Mouse (Mus musculus) mouse trophoblast stem cell (cell line): Measurements from ENCODE around the gene Dennd1a.

ENCODE experiments used
- in situ Hi-C, 2 experiments: fragments of 300-500 bp; cut with MseI, MboI; formaldehyde crosslinking; loops; 2 replicates in 1 of 2; 3 replicates in 1 of 2; pipeline ENCODE4 v1.15.1; 2025

The Dennd1a gene

DNA sequence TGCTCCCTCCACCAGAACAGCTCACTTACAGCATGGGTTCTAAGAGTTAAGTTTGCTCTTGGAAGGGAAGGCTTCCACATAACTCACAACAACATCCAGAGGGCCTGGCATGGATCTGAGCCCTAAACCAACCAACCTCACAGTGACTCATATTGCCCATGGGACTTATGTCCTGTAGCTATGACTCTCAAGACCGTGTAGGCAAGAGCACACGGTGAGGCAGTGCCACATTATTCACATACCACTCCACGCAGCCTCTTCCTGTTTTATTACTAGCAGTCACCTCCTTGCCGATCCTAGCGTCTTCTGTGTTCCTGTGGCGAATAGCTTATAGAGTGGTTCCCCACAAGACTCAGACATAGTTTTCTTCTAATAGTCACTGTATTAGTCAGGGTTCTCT is 537.9 kb downstream of the Dennd1a start:
- in situ Hi-C loops, result no loop called here
